Mouse (Mus musculus): ENCODE results near the gene AB124611.

AB124611 gene

GRCm38 (mm10) chr9:21565004-21565586 is 39.1 kb downstream of the AB124611 start:
- DNase-seq (ENCODE audit: low read depth, low spot score), result no peak

DNA sequence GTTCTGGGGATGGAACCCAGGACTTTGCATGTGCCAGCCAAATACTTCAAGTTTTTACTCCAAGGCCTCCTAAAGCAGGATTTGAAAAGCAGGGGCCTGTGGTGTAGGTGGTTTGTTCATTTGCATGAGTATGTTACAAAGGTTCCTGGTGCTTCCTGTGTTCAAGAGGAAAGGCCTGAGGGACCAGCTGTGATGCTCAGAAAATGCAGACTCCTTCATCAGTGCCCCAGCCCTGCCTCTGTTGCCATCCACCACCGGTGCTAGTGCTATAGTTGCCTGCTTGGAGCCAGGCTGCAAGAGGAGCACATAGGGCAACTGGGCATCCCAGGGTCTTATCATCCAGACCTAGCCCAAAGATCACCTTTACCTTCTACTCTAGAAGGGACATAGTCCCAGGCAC is 40.6 kb downstream of the AB124611 start:
- DNase-seq (ENCODE audit: low read depth, low spot score), result no peak

DNA sequence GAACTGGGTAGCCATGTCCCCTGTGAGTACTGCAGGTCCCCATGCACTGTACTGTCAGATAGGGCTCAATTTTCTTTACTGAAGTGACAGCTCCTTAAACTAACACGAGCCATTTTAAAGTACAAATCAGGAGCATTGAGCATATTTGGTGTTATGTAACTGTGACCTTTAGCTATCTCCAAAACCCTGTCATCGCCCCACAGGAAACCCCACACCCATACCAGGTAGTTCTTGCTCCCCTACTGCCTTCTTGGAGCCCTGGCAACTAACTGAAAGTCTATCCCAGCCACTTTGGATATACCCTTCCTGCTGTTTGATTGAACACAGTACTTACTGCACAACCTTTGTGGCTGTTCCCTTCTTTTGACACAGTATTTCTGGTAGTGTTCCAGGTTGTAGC is 41.1 kb downstream of the AB124611 start:
- DNase-seq (ENCODE audit: low read depth, low spot score), result no peak

DNA sequence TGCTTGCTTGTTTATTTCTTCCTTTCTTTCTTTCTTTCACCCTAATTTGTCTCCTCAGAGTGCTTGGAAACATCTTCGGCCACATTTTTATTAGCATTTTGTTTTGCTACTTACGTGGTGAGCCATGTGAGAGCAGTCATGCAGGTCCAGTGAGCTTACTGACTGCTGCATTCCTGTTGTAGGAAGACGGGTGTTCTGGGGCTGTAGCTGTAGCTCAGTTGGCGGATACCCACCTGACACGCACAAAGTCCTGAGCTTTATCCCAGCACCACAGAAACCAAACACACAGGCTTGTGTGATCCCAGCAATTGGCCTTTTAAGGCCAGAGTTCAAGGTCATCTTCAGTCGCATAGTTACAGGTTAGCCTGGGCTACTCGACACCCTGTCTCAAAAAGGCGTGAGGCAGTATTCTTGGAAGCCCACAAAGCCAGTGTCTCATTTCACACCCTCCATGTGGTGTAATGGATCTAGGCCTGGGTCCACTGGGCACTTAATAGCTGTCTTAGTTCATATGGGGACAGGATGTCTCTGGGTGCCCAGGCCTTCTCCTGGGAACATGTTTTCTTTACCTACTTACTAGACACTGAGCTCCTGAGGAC is 42.8 kb downstream of the AB124611 start:
- DNase-seq (ENCODE audit: low read depth, low spot score), result no peak

DNA sequence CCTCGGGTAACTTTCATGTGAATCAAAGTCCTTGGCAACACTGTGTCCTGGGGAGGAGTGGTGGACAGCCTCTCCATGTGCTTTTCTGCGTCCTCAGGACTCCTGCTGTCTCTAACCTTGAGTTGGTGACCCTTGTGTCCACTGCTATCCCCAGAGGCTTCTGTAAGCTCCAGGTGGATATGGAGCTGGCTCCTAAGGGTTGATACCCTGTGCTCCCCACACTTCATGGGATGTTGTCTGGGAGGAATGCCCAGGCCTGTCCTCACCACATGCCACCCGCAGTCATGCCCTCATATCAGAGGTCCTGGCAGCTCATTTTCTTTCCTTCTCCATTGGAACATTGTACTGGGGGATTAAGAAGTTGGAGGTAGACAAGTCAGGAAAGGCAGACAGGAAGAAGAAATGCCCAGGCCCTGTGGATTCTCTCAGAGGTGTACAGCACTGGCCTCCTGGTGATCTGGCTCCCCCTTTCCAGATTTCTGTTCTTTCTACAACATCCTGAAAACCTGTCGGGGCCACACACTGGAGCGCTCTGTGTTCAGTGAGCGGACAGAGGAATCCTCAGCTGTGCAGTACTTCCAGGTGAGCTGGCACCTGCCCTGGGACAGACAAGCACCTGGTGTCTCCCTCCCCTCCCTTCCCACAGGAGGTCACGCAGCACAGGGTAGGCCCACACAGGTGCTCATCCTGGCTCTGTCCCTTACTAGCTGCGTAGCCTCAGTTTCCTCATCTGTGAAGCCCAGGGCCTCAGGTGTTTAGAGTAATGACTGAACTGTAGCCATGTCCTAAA is 48.2 kb downstream of the AB124611 start:
- DNase-seq (ENCODE audit: low read depth, low spot score), result no peak

- DNase-seq (ENCODE audit: low read depth, low spot score), result no peak
Measured at GRCm38 (mm10) chr9:21575253-21575652, 49.3 kb downstream of the AB124611 start.

DNA sequence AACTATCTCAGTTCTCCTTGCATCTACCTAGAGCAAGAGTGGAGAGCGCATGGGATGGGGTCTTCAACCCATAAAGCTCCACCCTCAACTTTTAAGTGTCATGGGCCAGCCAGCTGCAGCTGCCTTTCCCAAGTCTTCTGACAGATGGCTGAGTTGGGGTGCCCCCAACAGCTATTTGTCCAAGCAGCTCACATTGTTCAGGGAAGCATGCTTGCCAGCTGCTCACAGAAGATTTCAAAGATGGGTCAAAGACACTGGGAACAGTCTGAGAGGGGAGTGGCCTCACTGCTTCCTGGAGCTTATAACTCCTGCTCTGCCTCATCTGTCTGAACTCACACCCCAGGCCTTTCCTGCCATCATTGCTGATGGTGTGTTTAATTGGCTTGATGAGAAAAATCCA is 50.3 kb downstream of the AB124611 start:
- no peak for DNase-seq (ENCODE audit: low read depth, low spot score)

- DNase-seq (ENCODE audit: low read depth, low spot score), result no peak
Measured at GRCm38 (mm10) chr9:21578226-21578625, 52.2 kb downstream of the AB124611 start.

DNA sequence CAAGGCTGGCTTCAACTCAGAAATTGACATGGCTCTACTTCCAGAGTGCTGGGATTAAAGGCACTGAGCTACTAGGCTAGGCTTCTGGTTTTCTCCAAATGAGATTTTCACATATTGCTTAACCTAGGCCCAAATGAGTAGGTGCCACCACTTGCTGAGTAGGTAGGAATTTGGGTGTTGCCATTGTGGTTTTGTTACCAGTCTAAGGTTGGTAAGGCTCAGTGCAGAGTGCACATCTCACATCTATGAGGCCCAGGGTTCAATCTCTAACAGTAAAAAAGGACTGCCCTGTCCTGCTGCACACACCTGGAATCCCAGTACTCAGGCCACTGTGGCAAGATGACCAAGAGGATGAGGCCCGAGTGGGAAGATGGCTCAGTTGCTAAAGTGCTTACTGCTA is 59.4 kb downstream of the AB124611 start:
- DNase-seq (ENCODE audit: low read depth, low spot score), result no peak

GRCm38 (mm10) chr9:21587678-21588349 is 61.8 kb downstream of the AB124611 start:
- DNase-seq (ENCODE audit: low read depth, low spot score), result peak; percentile 34

DNA sequence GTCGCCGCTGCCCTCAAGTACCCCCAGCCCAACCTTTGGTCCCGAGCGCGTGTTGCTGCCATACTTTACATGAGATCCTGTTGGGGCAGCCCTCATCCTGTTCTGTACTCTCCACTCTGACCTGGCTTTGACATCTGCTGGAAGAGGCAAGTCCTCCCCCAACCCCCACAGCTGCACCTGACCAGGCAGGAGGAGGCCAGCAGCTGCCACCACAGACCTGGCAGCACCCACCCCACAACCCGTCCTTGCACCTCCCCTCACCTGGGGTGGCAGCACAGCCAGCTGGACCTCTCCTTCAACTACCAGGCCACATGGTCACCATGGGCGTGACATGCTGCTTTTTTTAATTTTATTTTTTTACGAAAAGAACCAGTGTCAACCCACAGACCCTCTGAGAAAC is 62.4 kb downstream of the AB124611 start:
- no peak for DNase-seq (ENCODE audit: low read depth, low spot score)

GRCm38 (mm10) chr9:21589538-21589937 is 63.6 kb downstream of the AB124611 start:
- DNase-seq (ENCODE audit: low read depth, low spot score), result no peak

GRCm38 (mm10) chr9:21591127-21591830 is 65.3 kb downstream of the AB124611 start:
- DNase-seq (ENCODE audit: low read depth, low spot score), result no peak

DNA sequence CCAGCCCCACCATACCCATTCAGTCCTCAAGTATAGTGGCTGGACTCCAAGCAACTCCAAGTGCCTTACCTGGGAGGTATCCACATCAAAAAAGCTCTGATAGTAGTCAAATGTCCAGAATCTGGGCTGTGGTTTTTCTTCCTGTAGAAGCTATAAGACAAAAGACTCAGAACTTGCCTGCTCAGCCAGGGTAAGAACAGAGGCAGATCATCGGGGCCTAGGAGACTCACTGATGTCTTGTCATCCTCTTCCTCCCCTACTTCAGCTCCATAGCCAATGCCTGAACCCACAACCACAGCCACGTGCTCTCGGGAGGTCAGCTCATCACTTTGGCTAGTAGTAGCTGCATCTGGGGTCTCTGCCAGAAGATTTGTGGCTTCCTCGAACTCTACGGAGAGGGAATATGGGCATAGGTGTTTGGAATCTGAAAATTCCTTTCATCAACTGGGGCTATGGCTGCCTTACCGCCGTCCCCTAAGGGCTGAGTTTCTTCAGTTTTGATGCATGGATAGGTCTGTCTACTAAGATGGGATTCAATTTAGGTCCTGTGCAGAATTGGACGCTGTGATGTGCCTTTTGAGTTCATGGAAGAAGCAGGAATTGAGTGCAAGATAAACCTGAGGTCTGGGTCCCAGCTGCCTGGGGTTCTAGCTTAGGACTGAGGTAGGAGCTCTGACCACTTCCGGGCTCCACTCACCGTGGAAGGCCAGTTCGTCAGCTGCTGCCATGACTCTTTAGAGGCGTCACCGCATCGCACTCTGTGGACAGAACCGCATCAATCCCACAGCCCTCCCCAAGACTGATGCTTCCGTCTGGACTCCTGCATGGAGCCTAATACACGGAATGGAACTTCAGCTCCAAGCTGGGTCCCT is 66.1 kb downstream of the AB124611 start:
- DNase-seq (ENCODE audit: low read depth, low spot score), result no peak

DNA sequence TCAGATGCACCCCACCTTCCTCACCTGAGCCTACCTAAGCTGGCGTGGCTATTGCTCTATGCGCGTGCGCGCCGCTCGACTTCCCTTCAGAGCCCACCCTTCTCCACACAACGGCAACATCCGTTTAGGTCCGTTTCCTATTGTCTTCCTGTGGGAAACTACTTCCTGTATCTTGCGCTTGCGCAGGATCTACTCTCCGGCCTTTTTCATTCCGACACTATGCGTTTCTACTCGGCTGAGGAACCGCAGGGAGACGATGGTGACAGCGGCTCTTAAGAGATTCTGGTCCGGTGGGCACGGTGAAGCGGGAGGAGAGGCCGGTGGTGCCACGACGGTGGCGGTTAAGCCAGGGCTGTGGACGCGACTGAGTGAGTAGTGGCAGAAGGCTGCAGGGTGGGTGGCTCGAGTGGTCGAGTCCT is 66.7 kb downstream of the AB124611 start, which contains the start of the genes Timm29 and Yipf2:
TSS of gene Timm29 (plus strand) at position 20 of the 419 bp plus-strand sequence.
TSS of gene Yipf2 (minus strand) at position 126 of the 419 bp plus-strand sequence.
- peak; percentile 99 for DNase-seq (ENCODE audit: low read depth, low spot score)

GRCm38 (mm10) chr9:21593122-21593721 is 67.2 kb downstream of the AB124611 start:
- peak; percentile 75 for DNase-seq (ENCODE audit: low read depth, low spot score)

DNA sequence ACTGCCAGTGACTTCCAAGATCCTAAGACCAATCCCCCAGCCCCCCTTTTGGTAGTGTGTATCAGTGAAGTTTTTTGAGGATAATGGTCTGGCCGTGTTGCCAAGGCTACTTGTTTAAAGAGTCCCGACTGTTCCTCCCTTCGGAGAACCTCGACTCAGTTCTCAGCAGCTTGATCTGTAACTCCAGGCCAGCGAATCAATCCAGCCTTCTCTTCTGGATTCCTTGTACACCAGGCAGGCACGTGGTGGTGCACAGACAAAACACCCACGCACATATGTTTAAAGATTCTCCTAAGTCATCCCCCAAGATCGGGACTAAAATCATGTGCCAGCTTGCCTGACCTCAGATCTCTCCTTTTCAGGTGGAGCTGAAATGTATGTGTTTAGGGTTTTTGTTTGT is 68.4 kb downstream of the AB124611 start:
- peak; percentile 36 for DNase-seq (ENCODE audit: low read depth, low spot score)

GRCm38 (mm10) chr9:21594838-21595237 is 68.9 kb downstream of the AB124611 start:
- no peak for DNase-seq (ENCODE audit: low read depth, low spot score)
